Mouse (Mus musculus) bone marrow, adult 2 months (tissue): ENCODE measurements around the gene Gm17455. TPM values are rescaled to one million over a fixed set of nuclear protein-coding genes. Genes with fewer than 3 reads are reported as not detected.
A peak's percentile ranks its signal among the peaks of the same experiment; 100 is the strongest.

Experiments
- H3K27ac ChIP-seq: fragments of 200-500 bp; 2 replicates; pipeline ENCODE4 v1.5.1; 2012; ENCODE audit warnings: low read depth, mild to moderate bottlenecking, control low read depth, inconsistent platforms, low read length; ENCODE audit not compliant: control insufficient read depth, poor library complexity, insufficient read depth
- H3K4me1 ChIP-seq: fragments of 200-500 bp; 2 replicates; pipeline ENCODE4 v1.6.1; 2011; ENCODE audit warnings: low read length; ENCODE audit not compliant: control insufficient read depth, insufficient read depth
- H3K4me3 ChIP-seq: fragments of 200-500 bp; replicated peaks from 2 replicates; pipeline ENCODE3; 2011; ENCODE audit warnings: mild to moderate bottlenecking, low read depth, low read length, control low read depth; ENCODE audit not compliant: control insufficient read depth
- CTCF ChIP-seq: fragments of 200-500 bp; IDR thresholded peaks from 2 replicates; pipeline ENCODE4 v1.5.1; 2011; ENCODE audit warnings: low read length, control low read depth; ENCODE audit not compliant: control insufficient read depth, insufficient read depth
- POLR2A ChIP-seq: fragments of 200-500 bp; IDR thresholded peaks from 2 replicates; pipeline ENCODE4 v1.6.1; 2011; ENCODE audit warnings: low read depth, mild to moderate bottlenecking, control low read depth, low read length, borderline replicate concordance; ENCODE audit not compliant: control insufficient read depth
- WGBS: fragments of 180-500 bp; shearing (Covaris S2); methylation state at CpG from one replicate; pipeline ENCODE4 v1.1.7; 2018; 5-methylcytosine and 5-hydroxymethylcytosine counted together
- polyA plus RNA-seq: library from polyadenylated mRNA; stranded (reverse); fragments of >200 nt; gene quantifications from 2 replicates; pipeline ENCODE4 v1.2.4, GENCODE M21; 2011; ENCODE audit warnings: low replicate concordance; ENCODE audit not compliant: missing spikeins, insufficient read depth, insufficient read length

Gm17455 gene
- polyA plus RNA-seq, 1 experiment, result 6.0 TPM

GRCm38 (mm10) chr10:60417041-60417440, 17.5 kb downstream of the Gm17455 start:
- Histone ChIP-seq H3K4me1 (no peaks in the 10 kb centered on the region; the same call in 1 of the 2 replicates), H3K27ac (no peak overlapping the region), H3K4me3 (no peak overlapping the region)
- TF ChIP-seq CTCF (no peak), POLR2A (no peak)
- WGBS, result 71% methylated on average over 2 of the region's 2 CpGs

DNA sequence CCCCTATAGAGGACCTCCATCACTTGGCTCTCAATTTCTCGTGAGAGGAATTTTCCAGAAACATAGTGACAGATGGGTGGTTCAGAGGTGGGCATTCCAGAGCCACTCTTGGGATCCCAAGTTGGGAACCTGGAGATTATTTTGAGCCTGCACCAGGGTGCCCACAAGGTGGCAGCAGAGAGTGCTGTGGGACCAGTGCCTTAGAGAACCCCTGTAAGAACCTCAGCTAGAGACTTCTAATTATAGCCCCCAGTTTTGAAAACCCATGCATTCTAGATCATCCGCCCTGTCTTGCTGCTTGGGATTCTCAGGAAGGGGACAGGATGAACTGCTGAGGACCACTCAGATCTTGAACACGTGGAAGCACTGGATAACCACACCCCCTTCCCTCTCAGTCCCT, 18.6 kb downstream of the Gm17455 start:
- TF ChIP-seq CTCF, result peak; percentile 75
- TF ChIP-seq POLR2A, result no peak
- no peak overlapping the region for H3K27ac ChIP-seq
- H3K4me1 ChIP-seq, result no peaks in the 10 kb centered on the region; the same call in 1 of the 2 replicates
- 16% methylated on average over 3 of the region's 3 CpGs for WGBS
- no peak overlapping the region for H3K4me3 ChIP-seq

DNA sequence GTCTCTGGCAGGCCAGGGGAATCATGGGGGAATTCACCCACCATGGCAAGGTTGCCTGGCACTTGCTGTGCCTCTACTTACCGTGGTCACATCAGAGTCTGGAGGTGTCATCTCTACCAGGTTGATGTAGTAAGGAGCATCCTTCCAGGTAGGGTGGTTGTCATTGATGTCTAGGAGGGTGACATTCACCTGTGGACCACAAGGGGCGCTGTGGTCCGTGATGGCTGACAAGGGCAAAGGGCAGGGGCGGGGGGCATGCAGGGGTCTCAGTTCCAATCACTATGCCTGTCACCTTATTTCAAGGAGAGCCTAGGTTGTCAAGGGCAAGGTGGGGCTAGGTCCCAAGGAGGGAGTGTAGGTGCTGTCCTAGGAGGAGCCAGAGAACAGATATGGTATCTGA, 20.1 kb downstream of the Gm17455 start:
- TF ChIP-seq POLR2A, result no peak
- peak; percentile 70 for TF ChIP-seq CTCF
- no peaks in the 10 kb centered on the region; the same call in 1 of the 2 replicates for H3K4me1 ChIP-seq
- no peak overlapping the region for H3K4me3 ChIP-seq
- 49% methylated on average over 4 of the region's 4 CpGs for WGBS
- no peak overlapping the region for H3K27ac ChIP-seq

DNA sequence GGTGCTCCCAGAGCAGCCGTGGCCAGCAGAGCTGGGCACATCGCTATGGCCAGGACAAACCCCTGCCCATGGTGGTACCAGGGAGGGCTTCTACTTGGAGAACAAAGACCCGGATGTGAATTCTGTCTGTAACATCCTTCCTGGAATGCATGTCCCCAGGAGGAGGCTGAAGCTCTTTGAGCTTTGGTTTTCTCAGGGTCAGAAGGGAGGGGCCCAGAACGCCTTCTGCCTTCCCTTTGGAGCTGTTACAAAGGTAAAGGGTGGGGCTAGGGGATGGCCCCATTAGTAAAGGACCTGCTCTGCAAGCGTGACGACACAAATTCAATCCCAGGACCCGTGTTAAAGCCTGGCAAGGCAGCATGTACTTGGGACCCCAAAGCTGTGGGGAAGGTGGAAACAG, 23.2 kb downstream of the Gm17455 start:
- H3K27ac ChIP-seq, result no peak overlapping the region
- TF ChIP-seq CTCF (no peak), POLR2A (no peak)
- WGBS, result 79% methylated on average over 7 of the region's 7 CpGs
- no peak overlapping the region for H3K4me3 ChIP-seq
- H3K4me1 ChIP-seq, result no peaks in the 10 kb centered on the region; the same call in 1 of the 2 replicates

- H3K4me1 ChIP-seq, result no peaks in the 10 kb centered on the region
- TF ChIP-seq POLR2A (no peak), CTCF (no peak)
- no peak overlapping the region for H3K4me3 ChIP-seq
- H3K27ac ChIP-seq, result no peak overlapping the region
- 83% methylated on average over 10 of the region's 10 CpGs for WGBS
Observed at GRCm38 (mm10) chr10:60430001-60430400, 30.5 kb downstream of the Gm17455 start.

DNA sequence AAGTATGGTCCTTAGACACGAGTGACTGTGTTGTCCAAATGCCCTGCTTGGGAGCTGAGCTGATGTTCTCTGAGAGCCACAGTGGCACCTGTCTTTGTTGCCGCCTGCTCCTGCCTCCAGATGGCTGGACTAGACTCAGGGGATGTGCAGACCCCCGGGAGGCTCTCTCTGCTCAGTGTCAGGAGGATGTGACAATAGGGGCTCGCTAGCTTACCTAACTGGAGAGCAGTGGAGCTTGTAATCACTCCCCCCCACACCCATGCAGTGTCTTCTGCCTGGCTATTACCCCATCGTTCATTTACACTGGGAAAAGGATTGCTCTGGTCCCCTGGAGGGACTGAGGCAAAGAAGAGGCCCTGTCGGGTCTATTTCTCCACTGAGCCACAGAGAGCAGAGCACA, 31.1 kb downstream of the Gm17455 start:
- no peak for TF ChIP-seq POLR2A
- no peak for TF ChIP-seq CTCF
- 66% methylated on average over 6 of the region's 6 CpGs for WGBS
- Histone ChIP-seq H3K4me1 (no peaks in the 10 kb centered on the region), H3K27ac (no peak overlapping the region), H3K4me3 (no peak overlapping the region)

GRCm38 (mm10) chr10:60432679-60433078, 33.2 kb downstream of the Gm17455 start:
- Histone ChIP-seq H3K27ac (no peak overlapping the region), H3K4me3 (no peak overlapping the region), H3K4me1 (no peaks in the 10 kb centered on the region)
- 50% methylated on average over 4 of the region's 4 CpGs for WGBS
- TF ChIP-seq POLR2A, result no peak
- no peak for TF ChIP-seq CTCF

GRCm38 (mm10) chr10:60442321-60442720, 42.8 kb downstream of the Gm17455 start:
- 77% methylated on average over 4 of the region's 4 CpGs for WGBS
- no peak overlapping the region for H3K27ac ChIP-seq
- no peaks in the 10 kb centered on the region for H3K4me1 ChIP-seq
- H3K4me3 ChIP-seq, result no peak overlapping the region
- no peak for TF ChIP-seq POLR2A
- TF ChIP-seq CTCF, result no peak

GRCm38 (mm10) chr10:60443078-60443477, 43.6 kb downstream of the Gm17455 start:
- WGBS, result 0% methylated on average over 2 of the region's 2 CpGs
- no peak for TF ChIP-seq POLR2A
- TF ChIP-seq CTCF, result peak; percentile 54; the same call in 1 of the 2 replicates
- Histone ChIP-seq H3K27ac (no peak overlapping the region), H3K4me1 (no peaks in the 10 kb centered on the region), H3K4me3 (no peak overlapping the region)
